Mouse (Mus musculus) testis, adult 2 months (tissue): ENCODE data around the gene Grm8. TPM values are rescaled to one million over a fixed set of nuclear protein-coding genes. Genes with fewer than 3 reads are reported as not detected.

Source experiments
- H3K27ac ChIP-seq: fragments of 200-500 bp; 2 replicates; pipeline ENCODE4 v1.5.1; 2012; ENCODE audit warnings: low read depth, low read length; ENCODE audit not compliant: control insufficient read depth, insufficient read depth
- H3K27me3 ChIP-seq: fragments of 200-500 bp; 2 replicates; pipeline ENCODE4 v1.6.1; 2012; ENCODE audit warnings: mild to moderate bottlenecking, low read length, moderate library complexity; ENCODE audit not compliant: control insufficient read depth, insufficient read depth
- H3K36me3 ChIP-seq: fragments of 200-500 bp; 2 replicates; pipeline ENCODE4 v1.6.1; 2012; ENCODE audit warnings: mild to moderate bottlenecking, low read length; ENCODE audit not compliant: control insufficient read depth, insufficient read depth
- H3K4me1 ChIP-seq: fragments of 200-500 bp; 2 replicates; pipeline ENCODE4 v1.6.1; 2012; ENCODE audit warnings: low read length; ENCODE audit not compliant: control insufficient read depth, insufficient read depth
- H3K4me3 ChIP-seq: fragments of 200-500 bp; 2 replicates; pipeline ENCODE4 v1.5.1; 2012; ENCODE audit warnings: low read depth, mild to moderate bottlenecking, low read length, moderate library complexity, mixed read lengths; ENCODE audit not compliant: control insufficient read depth
- CTCF ChIP-seq: fragments of 200-500 bp; IDR thresholded peaks from 2 replicates; pipeline ENCODE4 v1.5.1; 2012; ENCODE audit warnings: low read depth, mild to moderate bottlenecking, inconsistent platforms, low read length, moderate library complexity; ENCODE audit not compliant: control insufficient read depth, insufficient read depth, insufficient replicate concordance
- POLR2A ChIP-seq: fragments of 200-500 bp; IDR thresholded peaks from 2 replicates; pipeline ENCODE4 v1.6.1; 2012; ENCODE audit warnings: low read depth, mild to moderate bottlenecking, inconsistent platforms, low read length, moderate library complexity; ENCODE audit not compliant: control insufficient read depth
- polyA plus RNA-seq: library from polyadenylated mRNA; depleted of rRNA; stranded (reverse); fragments of >200 nt; gene quantifications from 2 replicates; pipeline ENCODE4 v1.2.3, GENCODE M21; 2012; rRNA removed

Grm8 gene
- polyA plus RNA-seq = 0.06 and 0.17 TPM in 2 replicates

GRCm38 (mm10) chr6:28135001-28135401 is at the start of gene Grm8:
Gene Grm8, minus strand, starts transcription at chr6:28135178.
- Histone ChIP-seq H3K27ac (no peak within 1 kb of the TSS), H3K4me1 (peaks cover 9% of the 10 kb centered on the region), H3K4me3 (peak within 1 kb of the TSS; percentile 39), H3K36me3 (no peaks in the 10 kb centered on the region), H3K27me3 (no peaks in the 10 kb centered on the region; the same call in 1 of the 2 replicates)
- TF ChIP-seq CTCF (no peak), POLR2A (no peak)

GRCm38 (mm10) chr6:28169851-28170539 is 35.0 kb upstream of the Grm8 start:
- no peak overlapping the region for H3K27ac ChIP-seq
- H3K27me3 ChIP-seq = no peaks in the 10 kb centered on the region
- peak overlapping the region; percentile 17; the same call in 1 of the 2 replicates for H3K4me3 ChIP-seq
- H3K4me1 ChIP-seq = peaks cover 2% of the 10 kb centered on the region
- no peaks in the 10 kb centered on the region for H3K36me3 ChIP-seq
- TF ChIP-seq POLR2A = no peak
- no peak for TF ChIP-seq CTCF

GRCm38 (mm10) chr6:28160399-28160798 is 25.4 kb upstream of the Grm8 start:
- TF ChIP-seq CTCF (no peak), POLR2A (no peak)
- H3K4me3 ChIP-seq = no peak overlapping the region
- no peak overlapping the region for H3K27ac ChIP-seq
- no peaks in the 10 kb centered on the region for H3K36me3 ChIP-seq
- H3K27me3 ChIP-seq = no peaks in the 10 kb centered on the region
- no peaks in the 10 kb centered on the region for H3K4me1 ChIP-seq

- no peak overlapping the region for H3K4me3 ChIP-seq
- TF ChIP-seq POLR2A = no peak
- no peak for TF ChIP-seq CTCF
These were observed 11.5 kb upstream of the Grm8 start for GRCm38 (mm10) chr6:28146445-28146844.

GRCm38 (mm10) chr6:28142332-28142731 is 7.4 kb upstream of the Grm8 start:
- Histone ChIP-seq H3K4me1 (peaks cover 3% of the 10 kb centered on the region; the same call in 1 of the 2 replicates), H3K27me3 (no peaks in the 10 kb centered on the region), H3K4me3 (no peak overlapping the region), H3K27ac (no peak overlapping the region), H3K36me3 (no peaks in the 10 kb centered on the region)
- no peak for TF ChIP-seq CTCF
- TF ChIP-seq POLR2A = no peak

More at GRCm38 (mm10) chr6:28146445-28146844, 11.5 kb upstream of the Grm8 start:
- Histone ChIP-seq H3K27me3 (no peaks in the 10 kb centered on the region), H3K36me3 (no peaks in the 10 kb centered on the region), H3K4me1 (peaks cover 3% of the 10 kb centered on the region; the same call in 1 of the 2 replicates), H3K27ac (no peak overlapping the region)

DNA sequence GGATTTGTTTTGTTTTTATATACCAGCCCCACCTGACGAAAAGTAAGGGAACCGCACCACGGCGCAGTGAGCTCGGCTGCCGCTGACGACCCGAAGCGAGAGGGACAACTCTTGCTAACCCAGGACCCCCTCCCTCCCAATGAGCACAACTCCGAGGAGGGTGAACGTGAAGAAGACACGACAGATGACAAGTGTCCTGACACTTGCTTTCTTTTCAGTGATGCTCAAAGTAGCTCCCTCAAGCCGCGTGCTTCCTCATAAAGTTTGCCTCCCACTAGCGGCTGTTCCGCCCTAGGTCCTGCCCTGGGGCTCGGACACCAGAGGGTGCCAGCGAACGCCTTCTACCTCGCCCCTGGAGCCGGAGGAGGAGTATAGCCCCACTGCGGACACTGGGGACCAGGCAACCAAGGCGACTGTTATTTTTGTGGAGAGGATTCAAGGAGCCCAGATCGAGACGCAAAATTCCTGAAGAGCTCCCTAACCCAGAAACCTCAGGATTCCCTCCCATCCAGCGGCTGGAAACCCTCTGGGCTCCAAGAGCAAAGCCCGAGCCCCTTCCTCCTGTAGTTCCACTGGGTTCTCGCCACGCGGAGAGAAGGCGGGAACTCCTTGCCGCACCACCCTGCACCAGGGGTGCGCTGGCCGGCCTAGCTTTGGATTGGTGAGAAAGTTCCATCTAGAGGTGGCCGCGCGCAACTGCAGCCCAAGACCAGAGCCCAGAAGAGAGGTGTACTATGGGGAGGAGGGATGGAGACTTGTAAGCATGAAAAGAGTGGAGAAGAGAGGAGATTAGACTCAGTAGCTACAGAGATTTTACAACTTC is 644 bp upstream of the Grm8 start:
- TF ChIP-seq CTCF = peak; percentile 84
- no peak for TF ChIP-seq POLR2A
- Histone ChIP-seq H3K36me3 (no peaks in the 10 kb centered on the region), H3K27me3 (no peaks in the 10 kb centered on the region; the same call in 1 of the 2 replicates), H3K4me3 (peak overlapping the region; percentile 39), H3K4me1 (peaks cover 9% of the 10 kb centered on the region), H3K27ac (no peak overlapping the region)

GRCm38 (mm10) chr6:28134251-28134801 is 652 bp downstream of the Grm8 start:
- peaks cover 9% of the 10 kb centered on the region for H3K4me1 ChIP-seq
- no peak overlapping the region for H3K4me3 ChIP-seq
- H3K27ac ChIP-seq = no peak overlapping the region
- no peaks in the 10 kb centered on the region; the same call in 1 of the 2 replicates for H3K27me3 ChIP-seq
- no peaks in the 10 kb centered on the region for H3K36me3 ChIP-seq
- no peak for TF ChIP-seq CTCF
- no peak for TF ChIP-seq POLR2A
